Mouse (Mus musculus) gastrocnemius, postnatal 36 days (tissue): Measurements from ENCODE around the gene A730061H03Rik. TPM values are rescaled to one million over a fixed set of nuclear protein-coding genes. Genes with fewer than 3 reads are reported as not detected.

Source experiments
- DNase-seq, 2 experiments: peaks; one replicate each; pipeline ENCODE4 v3.0.0; 2022
- intact Hi-C: fragments of 180-260 bp; cut with DNase I; formaldehyde crosslinking; loops from one replicate; pipeline ENCODE4 v1.15.1; 2025
- total RNA-seq, 2 experiments: library from RNA; stranded (reverse); gene quantifications; 2 replicates each; pipeline ENCODE4 v1.2.3; 2021

Gene A730061H03Rik
- total RNA-seq, 2 experiments from 2014 or later, result not detected

GRCm38 (mm10) chr14:55515846-55516245 is 44.4 kb downstream of the A730061H03Rik start:
- no peak for DNase-seq
- intact Hi-C loops, result no loop called here

- intact Hi-C loops, result no loop called here
- DNase-seq, result no peak
Measured at GRCm38 (mm10) chr14:55513927-55514326, 46.3 kb downstream of the A730061H03Rik start.

GRCm38 (mm10) chr14:55511037-55511436 is 49.2 kb downstream of the A730061H03Rik start:
- no peak for DNase-seq
- intact Hi-C loops, result no loop called here

GRCm38 (mm10) chr14:55510125-55510731 is 50.0 kb downstream of the A730061H03Rik start, which contains the start of gene Cpne6:
TSS of gene Cpne6 (plus strand) at chr14:55510445.
- no peak for DNase-seq
- intact Hi-C loops, result no loop called here

Other genes starting within 250 kb of the A730061H03Rik start
- gene Dhrs4, start 81.6 kb downstream of the A730061H03Rik start, total RNA-seq, result 10 to 100 TPM; 43.3 to 50.8 TPM
- under 1 TPM; 0.47 to 0.89 TPM for gene Carmil3, start 69.8 kb downstream of the A730061H03Rik start, total RNA-seq
- not detected for gene Cpne6, start 50.0 kb downstream of the A730061H03Rik start, total RNA-seq
- gene Nrl, start 35.4 kb downstream of the A730061H03Rik start, total RNA-seq, result not detected
- gene Pck2, start 20.1 kb downstream of the A730061H03Rik start, total RNA-seq, result 1 to 10 TPM; 4.2 to 4.5 TPM
- 100 to 1,000 TPM; 102 to 123 TPM for gene Dcaf11, start 400 bp downstream of the A730061H03Rik start, total RNA-seq
- gene Fitm1, start 15.2 kb upstream of the A730061H03Rik start, total RNA-seq, result 100 to 1,000 TPM; 296 to 299 TPM
- gene Psme1, start 17.7 kb upstream of the A730061H03Rik start, total RNA-seq, result 10 to 100 TPM; 67.4 to 69.7 TPM
- 10 to 100 TPM; 29.6 to 34.6 TPM for gene Emc9, start 24.9 kb upstream of the A730061H03Rik start, total RNA-seq
- gene Psme2, start 30.7 kb upstream of the A730061H03Rik start, total RNA-seq, result 10 to 100 TPM; 55.2 to 59.5 TPM
- 10 to 100 TPM; 18.8 to 19.6 TPM for gene Rnf31, start 31.3 kb upstream of the A730061H03Rik start, total RNA-seq
- 1 to 10 TPM; 4.1 to 4.6 TPM for gene Irf9, start 43.2 kb upstream of the A730061H03Rik start, total RNA-seq
- not detected for gene Rec8, start 57.6 kb upstream of the A730061H03Rik start, total RNA-seq
- gene Ipo4, start 75.6 kb upstream of the A730061H03Rik start, total RNA-seq, result 10 to 100 TPM; 62.1 to 66.9 TPM
- gene Gm49378, start 77.5 kb upstream of the A730061H03Rik start, total RNA-seq, result 1 to 10 TPM in 1 of 2 experiments, not detected in 1; 1.0 TPM
- gene Tm9sf1, start 83.4 kb upstream of the A730061H03Rik start, total RNA-seq, result 10 to 100 TPM; 15.0 to 15.2 TPM
- gene Tssk4, start 89.8 kb upstream of the A730061H03Rik start, total RNA-seq, result under 1 TPM in 1 of 2 experiments, not detected in 1; 0.23 TPM
- gene Mdp1, start 100.1 kb upstream of the A730061H03Rik start, total RNA-seq, result 10 to 100 TPM; 14.2 to 16.8 TPM
- gene Gmpr2, start 111.5 kb upstream of the A730061H03Rik start, total RNA-seq, result 1 to 10 TPM; 1.9 to 2.6 TPM
- 100 to 1,000 TPM; 174 to 184 TPM for gene Nedd8, start 111.7 kb upstream of the A730061H03Rik start, total RNA-seq
- gene Tinf2, start 121.4 kb upstream of the A730061H03Rik start, total RNA-seq, result 10 to 100 TPM in 1 of 2 experiments, 1 to 10 TPM in 1; 9.4 to 10.8 TPM
- gene Tgm1, start 153.5 kb upstream of the A730061H03Rik start, total RNA-seq, result not detected
- 1 to 10 TPM; 8.9 to 9.4 TPM for gene Rabggta, start 161.9 kb upstream of the A730061H03Rik start, total RNA-seq
- gene Dhrs1, start 185.3 kb upstream of the A730061H03Rik start, total RNA-seq, result 10 to 100 TPM; 27.3 to 35.9 TPM
- gene Nop9, start 185.3 kb upstream of the A730061H03Rik start, total RNA-seq, result 10 to 100 TPM; 10.5 to 11.8 TPM
- gene Cideb, start 198.1 kb upstream of the A730061H03Rik start, total RNA-seq, result not detected
- gene Ltb4r2, start 201.0 kb upstream of the A730061H03Rik start, total RNA-seq, result not detected
- not detected for gene Ltb4r1, start 205.6 kb upstream of the A730061H03Rik start, total RNA-seq
- gene Adcy4, start 223.7 kb upstream of the A730061H03Rik start, total RNA-seq, result 1 to 10 TPM; 5.3 to 6.5 TPM
- under 1 TPM; 0.59 to 0.67 TPM for gene Ripk3, start 228.5 kb upstream of the A730061H03Rik start, total RNA-seq